Mouse (Mus musculus): Measurements from ENCODE around the gene Arid1b.

GRCm38 (mm10) chr17:5134271-5134670 is 140.1 kb downstream of the Arid1b start:
- no peak for TF ChIP-seq CTCF (IDR thresholded peaks at IDR 0.05; ENCODE audit: extremely low read depth, insufficient read length, insufficient replicate concordance, low read depth, low read length)
- no peak for TF ChIP-seq POLR2A (IDR thresholded peaks at IDR 0.05; ENCODE audit: low read depth, low read length)

Data from small intestine, adult 2 months (tissue).